Mouse (Mus musculus) A20 (cell line): ENCODE measurements around the gene L2hgdh.

Experiments used
- DNase-seq: peaks from one replicate; pipeline ENCODE4 v3.0.0-alpha.2; 2011; ENCODE audit warnings: low read depth, low spot score

Gene L2hgdh

GRCm38 (mm10) chr12:69674176-69674575 lies 50.5 kb downstream of the L2hgdh start:
- DNase-seq, result no peak

- DNase-seq, result no peak
Measured at GRCm38 (mm10) chr12:69666721-69667120, 58.0 kb downstream of the L2hgdh start.

- DNase-seq, result no peak
Measured at GRCm38 (mm10) chr12:69661658-69662057, 63.0 kb downstream of the L2hgdh start.

GRCm38 (mm10) chr12:69653973-69654372 lies 70.7 kb downstream of the L2hgdh start:
- peak; percentile 39 for DNase-seq

- no peak for DNase-seq
Measured at GRCm38 (mm10) chr12:69649511-69649910, 75.2 kb downstream of the L2hgdh start.

- peak; percentile 29 for DNase-seq
Measured at GRCm38 (mm10) chr12:69645821-69646616, 78.7 kb downstream of the L2hgdh start.

- peak; percentile 75 for DNase-seq
Measured at GRCm38 (mm10) chr12:69644877-69645276, 79.8 kb downstream of the L2hgdh start.

- DNase-seq, result no peak
Measured at GRCm38 (mm10) chr12:69642877-69643276, 81.8 kb downstream of the L2hgdh start.
